Mouse (Mus musculus) megakaryocyte, adult 5-6 weeks (primary cell): ENCODE data around the gene Psmc5. TPM values are rescaled to one million over a fixed set of nuclear protein-coding genes. Genes with fewer than 3 reads are reported as not detected.
"Not testable (repeated sequence)": the region's sequence is repeated elsewhere in the genome, so short reads cannot be mapped to it uniquely, and the experiment has no call there.

Experiments
- ATAC-seq: 2 replicates; pipeline ENCODE4 v1.8.0; 2016; ENCODE audit warnings: mild to moderate bottlenecking, inconsistent platforms; ENCODE audit not compliant: poor library complexity, severe bottlenecking
- total RNA-seq, 2 experiments: library from RNA; stranded (forward) in 1 of 2; stranded (reverse) in 1 of 2; fragments of 153-499, 151-499 nt in 1 of 2; fragments of 221-1000, 200-1000 nt in 1 of 2; gene quantifications; 2 replicates each; pipeline versions ENCODE4 v1.2.3 to v1.2.4; 2015 to 2017

Psmc5 gene
- 34.4 and 41.0 TPM in 2 replicates for total RNA-seq (2015)
- total RNA-seq (2017) = 52.7 and 63.9 TPM in 2 replicates

- ATAC-seq = peak; percentile 94
Observed at GRCm38 (mm10) chr11:106255685-106256451, at the start of gene Psmc5, which contains the start of gene Ftsj3. TSS of gene Psmc5 (plus strand) at chr11:106256154. TSS of gene Ftsj3 (minus strand) at chr11:106256079.

GRCm38 (mm10) chr11:106212771-106213170 lies 43.2 kb upstream of the Psmc5 start:
- no peak for ATAC-seq

- no peak for ATAC-seq
Observed at GRCm38 (mm10) chr11:106214856-106215255, 41.1 kb upstream of the Psmc5 start.

- peak; percentile 11; the same call in 1 of the 2 replicates for ATAC-seq
Observed at GRCm38 (mm10) chr11:106215450-106215859, 40.5 kb upstream of the Psmc5 start.

GRCm38 (mm10) chr11:106215927-106216729 lies 39.8 kb upstream of the Psmc5 start, which contains the start of gene Ccdc47:
TSS of gene Ccdc47 (minus strand) at chr11:106216344.
- peak; percentile 86 for ATAC-seq

- peak; percentile 79 for ATAC-seq
Observed at GRCm38 (mm10) chr11:106216730-106217490, 39.0 kb upstream of the Psmc5 start, which contains the start of gene Ddx42. TSS of gene Ddx42 (plus strand) at chr11:106216926.

- no peak for ATAC-seq
Observed at GRCm38 (mm10) chr11:106220603-106221002, 35.4 kb upstream of the Psmc5 start.

GRCm38 (mm10) chr11:106233978-106234377 lies 22.0 kb upstream of the Psmc5 start:
- ATAC-seq = not testable (repeated sequence)

GRCm38 (mm10) chr11:106246834-106247233 lies 9.1 kb upstream of the Psmc5 start:
- no peak; the same call in 1 of the 2 replicates for ATAC-seq

GRCm38 (mm10) chr11:106249326-106249725 lies 6.6 kb upstream of the Psmc5 start:
- no peak for ATAC-seq

GRCm38 (mm10) chr11:106254767-106255166 lies 1.2 kb upstream of the Psmc5 start:
- no peak for ATAC-seq

- peak; percentile 17; the same call in 1 of the 2 replicates for ATAC-seq
Observed at GRCm38 (mm10) chr11:106255174-106255573, 780 bp upstream of the Psmc5 start.

GRCm38 (mm10) chr11:106256775-106257174 lies 821 bp downstream of the Psmc5 start:
- no peak for ATAC-seq

- ATAC-seq = no peak
Observed at GRCm38 (mm10) chr11:106260826-106261450, 5.0 kb downstream of the Psmc5 start.

- no peak for ATAC-seq
Observed at GRCm38 (mm10) chr11:106263963-106264362, 8.0 kb downstream of the Psmc5 start.

GRCm38 (mm10) chr11:106264988-106265387 lies 9.0 kb downstream of the Psmc5 start:
- no peak for ATAC-seq

- ATAC-seq = no peak
Observed at GRCm38 (mm10) chr11:106265570-106265969, 9.6 kb downstream of the Psmc5 start.

GRCm38 (mm10) chr11:106266431-106266830 lies 10.5 kb downstream of the Psmc5 start:
- ATAC-seq = no peak

GRCm38 (mm10) chr11:106267311-106267852 lies 11.4 kb downstream of the Psmc5 start:
- ATAC-seq = no peak

- ATAC-seq = no peak
Observed at GRCm38 (mm10) chr11:106267871-106268270, 11.9 kb downstream of the Psmc5 start.
